Mouse (Mus musculus): ENCODE measurements at regions not wholly inside any gene's neighbourhood (a gene's known extent, or its start where the extent isn't known, plus 50 kb on each side); places are given as distances from the start of the nearest gene placed in this dataset.

- TF ChIP-seq EP300 (IDR thresholded peaks at IDR 0.05; ENCODE audit: insufficient read depth, low read depth, low read length) = no peak
- TF ChIP-seq CTCF (IDR thresholded peaks at IDR 0.05; ENCODE audit: low read depth, low read length) = no peak
- no peak for TF ChIP-seq POLR2A (IDR thresholded peaks at IDR 0.05; ENCODE audit: insufficient read depth, low read length)
These were observed 86.0 kb upstream of the Gbe1 start for GRCm38 (mm10) chr16:70227601-70228226.

Measured in ES-Bruce4 (cell line).